Mouse (Mus musculus): ENCODE data around the gene Smim17. TPM values are rescaled to one million over a fixed set of nuclear protein-coding genes. Genes with fewer than 3 reads are reported as not detected.
A peak's percentile ranks its signal among the peaks of the same experiment; 100 is the strongest.

Gene Smim17
- total and polyA plus RNA-seq, 3 experiments: not detected

- in situ Hi-C loops (cut with MboI; ENCODE audit: low pct_ligation_motif_present, low pct_unique_long_range_greater_than_20kb, low sequenced_read_pairs): loop anchor here (25.0 kb wide), 2 partner anchors 96 to 904 kb away; partner anchors contain the start of genes Gm45844 and Zfp667
- peak; percentile 91 for DNase-seq (ENCODE audit: extremely low read depth)
- dilution Hi-C loops (cut with MboI; ENCODE audit: extremely low pct_ligation_motif_present, extremely low pct_unique_long_range_greater_than_20kb, low sequenced_read_pairs): no loop called here
- H3K4me1 ChIP-seq (ENCODE audit: control insufficient read depth in 1 of 2, insufficient read depth in 2 of 2): peaks cover 0 to 11% of the 10 kb centered on the region in 2 experiments; a peak in 2 of 4 replicates
- peak within 1 kb of the TSS; percentile 37 to 57 (median 53) for H3K4me3 ChIP-seq (replicated peaks in 1 of 3; ENCODE audit: low read depth in 2 of 3, low read length in 2 of 3, poor library complexity in 1 of 3)
- H3K4me2 ChIP-seq (ENCODE audit: insufficient read depth, low read depth, poor library complexity, severe bottlenecking): peak within 1 kb of the TSS; percentile 64
- H3K79me2 ChIP-seq (replicated peaks; ENCODE audit: control insufficient read depth, extremely low read depth, insufficient read depth, poor library complexity, severe bottlenecking): no peaks in the 10 kb centered on the region
- H3K36me3 ChIP-seq (replicated peaks in 1 of 2; ENCODE audit: control insufficient read depth in 1 of 2, insufficient read depth in 1 of 2, low read length in 1 of 2): peaks cover 0 to 1% of the 10 kb centered on the region in 2 experiments
- peak within 1 kb of the TSS; percentile 25; the same call in 1 of the 2 replicates for H3K9ac ChIP-seq (ENCODE audit: insufficient read depth, low read depth)
- H3K27ac ChIP-seq (ENCODE audit: insufficient read depth, low read depth): no peak within 1 kb of the TSS
- TF ChIP-seq JUND (conservative IDR thresholded peaks at IDR 0.05; ENCODE audit: low read depth, low read length) (no peak), EP300 (IDR thresholded peaks at IDR 0.05; ENCODE audit: low read length) (no peak), CHD1 (IDR thresholded peaks at IDR 0.05; ENCODE audit: low read depth, low read length) (no peak), JUN (IDR thresholded peaks at IDR 0.05; ENCODE audit: insufficient read depth, low read depth, low read length) (no peak), E2F4 (IDR thresholded peaks at IDR 0.05; ENCODE audit: insufficient replicate concordance, low read depth, low read length) (peak; percentile 83; the same call in 1 of the 2 replicates), CHD2 (IDR thresholded peaks at IDR 0.05; ENCODE audit: low read length) (0 out of 2 replicates have a peak, but pooled peaks have one; percentile 30), SIN3A (IDR thresholded peaks at IDR 0.05; ENCODE audit: low read length) (peak; percentile 68; the same call in 1 of the 2 replicates), HCFC1 (IDR thresholded peaks at IDR 0.05; ENCODE audit: low read depth, low read length) (peak; percentile 100), TCF12 (IDR thresholded peaks at IDR 0.05; ENCODE audit: low read depth, low read length) (no peak), MAZ (IDR thresholded peaks at IDR 0.05; ENCODE audit: low read depth, low read length) (no peak), KAT2A (IDR thresholded peaks at IDR 0.05; ENCODE audit: insufficient replicate concordance, low read length) (peak; percentile 86; the same call in 1 of the 2 replicates), CTCF (conservative IDR thresholded peaks at IDR 0.05 in 1 of 2, IDR thresholded peaks at IDR 0.05 in 1 of 2; ENCODE audit: low read depth in 2 of 2, low read length in 2 of 2) (no peak), RCOR1 (conservative IDR thresholded peaks at IDR 0.05; ENCODE audit: low read depth, low read length) (no peak), ETS1 (conservative IDR thresholded peaks at IDR 0.05; ENCODE audit: low read depth, low read length) (no peak; the same call in 1 of the 2 replicates), ZKSCAN1 (IDR thresholded peaks at IDR 0.05; ENCODE audit: borderline replicate concordance, low read depth, low read length) (no peak), IRF4 (IDR thresholded peaks at IDR 0.05; ENCODE audit: low read depth, low read length) (peak; percentile 41; the same call in 1 of the 2 replicates), MAX (IDR thresholded peaks at IDR 0.05; ENCODE audit: low read length) (peak; percentile 46; the same call in 1 of the 2 replicates), GABPA (IDR thresholded peaks at IDR 0.05; ENCODE audit: insufficient replicate concordance, low read depth, low read length) (no peak; the same call in 1 of the 2 replicates), RAD21 (IDR thresholded peaks at IDR 0.05; ENCODE audit: low read depth, low read length) (no peak), BHLHE40 (IDR thresholded peaks at IDR 0.05; ENCODE audit: low read depth, low read length) (peak; percentile 74), NELFE (IDR thresholded peaks at IDR 0.05; ENCODE audit: low read depth, low read length) (0 out of 2 replicates have a peak, but pooled peaks have one; percentile 22), MAFK (IDR thresholded peaks at IDR 0.05; ENCODE audit: insufficient replicate concordance, low read length) (no peak), MYC (IDR thresholded peaks at IDR 0.05; ENCODE audit: low read depth, low read length) (no peak), UBTF (IDR thresholded peaks at IDR 0.05; ENCODE audit: low read depth, low read length) (no peak), MXI1 (IDR thresholded peaks at IDR 0.05; ENCODE audit: low read depth, low read length) (peak; percentile 26; the same call in 1 of the 2 replicates), ELF1 (IDR thresholded peaks at IDR 0.05; ENCODE audit: low read depth, low read length) (peak; percentile 75)
- peaks cover 25% of the 10 kb centered on the region for H3K27me3 ChIP-seq (replicated peaks)
- no peaks in the 10 kb centered on the region for H3K9me3 ChIP-seq (replicated peaks; ENCODE audit: low read length)
Observed at GRCm38 (mm10) chr7:6383044-6383455, 15.5 kb upstream of the Smim17 start, which contains the start of gene Zfp28. Zfp28 (plus strand) TSS chr7:6383295.

All from CH12.LX (cell line).